In genomic region chr19:46510824-46511223, GRCm38 (mm10) we compare ENCODE assay signal across 8 mouse cellular contexts. TPM values are rescaled to one million over a fixed set of nuclear protein-coding genes. Genes with fewer than 3 reads are reported as not detected.
DNase-seq lines count a peak whose midpoint lies in the region; ATAC-seq and TF ChIP-seq lines count a peak whose summit lies in the region.

No protein-coding gene starts in this region.

- no peaks in the 10 kb centered on the region for H3K9me3 ChIP-seq in embryonic facial prominence, embryonic 14.5 days (ENCODE audit: control insufficient read depth, low read length)
- no peaks in the 10 kb centered on the region for H3K9me3 ChIP-seq in embryonic facial prominence, embryonic 10.5 days

- no peak overlapping the region for H3K9ac ChIP-seq in embryonic facial prominence, embryonic 14.5 days (ENCODE audit: low read depth, low read length)

- 0 out of 2 replicates have a peak overlapping the region, but pooled peaks have one; percentile 23 for H3K27ac ChIP-seq in embryonic facial prominence, embryonic 14.5 days (replicated peaks; ENCODE audit: low read depth, low read length)
- H3K27ac ChIP-seq in embryonic facial prominence, embryonic 10.5 days (replicated peaks), result no peak overlapping the region
- H3K27ac ChIP-seq in embryonic fibroblast, embryonic 13.5 days (ENCODE audit: insufficient read depth, low read length), result no peak overlapping the region
- H3K27ac ChIP-seq in small intestine, adult 2 months (ENCODE audit: insufficient read depth, low read depth, low read length), result no peak overlapping the region

- H3K4me2 ChIP-seq in embryonic facial prominence, embryonic 14.5 days (ENCODE audit: low read depth, low read length), result no peak overlapping the region

- no peak for TF ChIP-seq POLR2A in lung, adult 2 months (IDR thresholded peaks at IDR 0.05; ENCODE audit: borderline replicate concordance, extremely low read depth, low read depth, low read length)
- TF ChIP-seq POLR2A in embryonic fibroblast, embryonic 13.5 days (IDR thresholded peaks at IDR 0.05; ENCODE audit: low read depth, low read length), result no peak
- TF ChIP-seq POLR2A in small intestine, adult 2 months (IDR thresholded peaks at IDR 0.05; ENCODE audit: low read depth, low read length), result no peak

- peaks cover 21% of the 10 kb centered on the region for H3K4me1 ChIP-seq in embryonic facial prominence, embryonic 14.5 days (ENCODE audit: control insufficient read depth, insufficient read depth, low read length)
- H3K4me1 ChIP-seq in embryonic facial prominence, embryonic 10.5 days, result peaks cover 47% of the 10 kb centered on the region
- peaks cover 57% of the 10 kb centered on the region for H3K4me1 ChIP-seq in lung, adult 2 months (ENCODE audit: control insufficient read depth, insufficient read depth, low read length)
- peaks cover 18% of the 10 kb centered on the region for H3K4me1 ChIP-seq in embryonic fibroblast, embryonic 13.5 days (ENCODE audit: control insufficient read depth, insufficient read depth, low read length)
- H3K4me1 ChIP-seq in small intestine, adult 2 months (ENCODE audit: control insufficient read depth, insufficient read depth, insufficient read length, low read length), result peaks cover 40% of the 10 kb centered on the region

- ATAC-seq in embryonic facial prominence, embryonic 14.5 days (ENCODE audit: low read depth), result no peak
- ATAC-seq in erythroblast, adult 5-6 weeks (replicated peaks; ENCODE audit: low FRiP score, poor library complexity, severe bottlenecking), result no peak

- no peak for DNase-seq in embryonic facial prominence, embryonic 14.5 days (ENCODE audit: low spot score)
- no peak for DNase-seq in embryonic facial prominence, embryonic 10.5 days (ENCODE audit: low spot score)
- peak; percentile 21 for DNase-seq in lung, adult 2 months
- no peak for DNase-seq in lung, postnatal 36 days
- no peak for DNase-seq in cerebellum, adult 9-11 months

- H3K27me3 ChIP-seq in embryonic facial prominence, embryonic 14.5 days (replicated peaks; ENCODE audit: control insufficient read depth, insufficient read depth, low read length), result no peaks in the 10 kb centered on the region
- no peaks in the 10 kb centered on the region for H3K27me3 ChIP-seq in embryonic facial prominence, embryonic 10.5 days (replicated peaks; ENCODE audit: low read depth, poor library complexity, severe bottlenecking)
- H3K27me3 ChIP-seq in small intestine, adult 2 months (ENCODE audit: control insufficient read depth, insufficient read depth, low read length), result no peaks in the 10 kb centered on the region

- WGBS in embryonic facial prominence, embryonic 14.5 days, result 75% methylated on average over 2 of the region's 3 CpGs
- WGBS in embryonic facial prominence, embryonic 10.5 days, result 64% methylated on average over 3 of the region's 3 CpGs
- WGBS in lung, adult 2 months, result 18% methylated on average over 3 of the region's 3 CpGs
- 61% methylated on average over 3 of the region's 3 CpGs for WGBS in small intestine, adult 2 months

- H3K4me3 ChIP-seq in embryonic facial prominence, embryonic 14.5 days (ENCODE audit: low read depth, low read length), result no peak overlapping the region
- H3K4me3 ChIP-seq in embryonic facial prominence, embryonic 10.5 days, result no peak overlapping the region
- no peak overlapping the region for H3K4me3 ChIP-seq in lung, adult 2 months (replicated peaks; ENCODE audit: extremely low read depth, low read depth, low read length)
- no peak overlapping the region for H3K4me3 ChIP-seq in embryonic fibroblast, embryonic 13.5 days (ENCODE audit: insufficient read depth, low read length)
- H3K4me3 ChIP-seq in small intestine, adult 2 months (ENCODE audit: low read depth, low read length), result no peak overlapping the region

- peaks cover 91% of the 10 kb centered on the region for H3K36me3 ChIP-seq in embryonic facial prominence, embryonic 14.5 days (ENCODE audit: control insufficient read depth, insufficient read depth, low read length)
- peaks cover 100% of the 10 kb centered on the region for H3K36me3 ChIP-seq in embryonic facial prominence, embryonic 10.5 days (replicated peaks)
- peaks cover 43% of the 10 kb centered on the region for H3K36me3 ChIP-seq in small intestine, adult 2 months (ENCODE audit: control insufficient read depth, insufficient read depth, low read length)

- TF ChIP-seq CTCF in lung, adult 2 months (IDR thresholded peaks at IDR 0.05; ENCODE audit: insufficient read depth, low read length), result peak; percentile 52
- TF ChIP-seq CTCF in embryonic fibroblast, embryonic 13.5 days (IDR thresholded peaks at IDR 0.05; ENCODE audit: borderline replicate concordance, insufficient read depth, low read length), result 0 out of 2 replicates have a peak, but pooled peaks have one; percentile 15
- peak; percentile 51; the same call in 1 of the 2 replicates for TF ChIP-seq CTCF in small intestine, adult 2 months (IDR thresholded peaks at IDR 0.05; ENCODE audit: extremely low read depth, insufficient read length, insufficient replicate concordance, low read depth, low read length)

RNA-seq across cellular contexts. Expression of gene Trim8, which starts 9.3 kb away (rescaled TPM):
- polyA plus RNA-seq in embryonic facial prominence, embryonic 14.5 days (2014; fragmentation: Nextera tagmentation; extraction: Ambion mirVana), result 21.5 and 27.1 TPM in 2 replicates
- polyA plus RNA-seq in embryonic facial prominence, embryonic 10.5 days (2016; fragmentation: Nextera tagmentation; extraction: Ambion mirVana), result 19.5 and 20.9 TPM in 2 replicates
- 87.2 and 115 TPM in 2 replicates for polyA plus RNA-seq in lung, adult 2 months (2012; rRNA removed)
- polyA plus RNA-seq in embryonic fibroblast, embryonic 13.5 days (2011; ENCODE audit: insufficient read length, low read depth, missing spikeins), result 22.1 and 25.9 TPM in 2 replicates
- 42.3 and 54.8 TPM in 2 replicates for polyA plus RNA-seq in small intestine, adult 2 months (2012; rRNA removed)
- total RNA-seq in erythroblast, adult 5-6 weeks (2015; ENCODE audit: low replicate concordance), result 5.4 and 6.1 TPM in 2 replicates
- total RNA-seq in erythroblast, adult 5-6 weeks (2017; ENCODE audit: low replicate concordance), result 2.0 and 6.4 TPM in 2 replicates
